Mouse (Mus musculus): ENCODE results near the gene Cldn34a.
"Not testable (repeated sequence)": the region's sequence is repeated elsewhere in the genome, so short reads cannot be mapped to it uniquely, and the experiment has no call there.

The Cldn34a gene

GRCm38 (mm10) chrX:152563034-152563433 is at the start of gene Cldn34a:
TSS of gene Cldn34a (plus strand) at chrX:152563334.
- DNase-seq (ENCODE audit: inconsistent ontology term), result no peak

- DNase-seq (ENCODE audit: inconsistent ontology term), result not testable (repeated sequence)
Measured at GRCm38 (mm10) chrX:152518611-152519010, 44.5 kb upstream of the Cldn34a start.

DNA sequence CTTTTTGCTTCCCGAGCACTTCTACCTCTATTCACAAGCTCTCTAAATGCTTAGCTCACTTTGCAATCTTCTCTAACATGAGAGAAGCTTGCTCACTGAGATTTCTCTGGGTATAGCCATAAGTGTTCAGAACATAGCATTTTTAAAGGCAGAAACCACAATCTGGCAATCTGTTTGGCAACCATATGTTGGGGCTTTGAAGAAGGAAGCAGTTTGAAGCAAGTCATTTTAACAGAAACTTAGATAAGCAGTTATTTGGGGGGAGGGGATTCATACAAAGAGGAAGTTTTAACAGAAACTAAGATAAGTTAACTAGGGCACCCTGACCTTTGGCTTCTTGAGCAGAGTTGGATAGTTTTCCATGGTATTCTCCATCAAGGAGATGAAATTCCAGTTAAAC is 17.4 kb upstream of the Cldn34a start:
- DNase-seq (ENCODE audit: inconsistent ontology term), result no peak

DNA sequence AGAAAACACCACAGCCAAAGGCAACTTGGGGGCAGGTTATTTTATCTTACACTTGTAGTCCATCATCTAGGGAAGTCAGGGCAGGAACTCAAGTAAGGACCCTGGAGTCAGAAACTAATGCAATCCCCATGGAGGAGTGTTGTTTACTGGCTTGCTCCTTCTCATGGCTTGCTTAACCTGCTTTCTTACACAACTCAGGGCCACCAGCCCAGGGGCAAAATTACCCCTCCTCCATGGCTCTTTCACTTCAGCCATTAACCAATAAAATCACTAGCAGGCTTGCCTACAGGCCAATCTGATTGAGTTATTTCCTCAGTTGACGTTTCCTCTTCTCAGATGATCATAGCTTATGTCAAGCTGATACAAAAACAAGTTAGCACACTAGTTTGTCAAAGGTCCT is 15.0 kb upstream of the Cldn34a start:
- DNase-seq (ENCODE audit: inconsistent ontology term), result no peak

GRCm38 (mm10) chrX:152557446-152557845 is 5.7 kb upstream of the Cldn34a start:
- DNase-seq (ENCODE audit: inconsistent ontology term), result no peak

All from Muller cell, postnatal 12 days (primary cell).